Mouse (Mus musculus): Measurements from ENCODE around the gene Zfp825. TPM values are rescaled to one million over a fixed set of nuclear protein-coding genes. Genes with fewer than 3 reads are reported as not detected.
A peak's percentile ranks its signal among the peaks of the same experiment; 100 is the strongest.
"Not testable (repeated sequence)": the region's sequence is repeated elsewhere in the genome, so short reads cannot be mapped to it uniquely, and the experiment has no call there.

The Zfp825 gene
- polyA plus RNA-seq, 2 experiments = 3.5 to 8.0 TPM

DNA sequence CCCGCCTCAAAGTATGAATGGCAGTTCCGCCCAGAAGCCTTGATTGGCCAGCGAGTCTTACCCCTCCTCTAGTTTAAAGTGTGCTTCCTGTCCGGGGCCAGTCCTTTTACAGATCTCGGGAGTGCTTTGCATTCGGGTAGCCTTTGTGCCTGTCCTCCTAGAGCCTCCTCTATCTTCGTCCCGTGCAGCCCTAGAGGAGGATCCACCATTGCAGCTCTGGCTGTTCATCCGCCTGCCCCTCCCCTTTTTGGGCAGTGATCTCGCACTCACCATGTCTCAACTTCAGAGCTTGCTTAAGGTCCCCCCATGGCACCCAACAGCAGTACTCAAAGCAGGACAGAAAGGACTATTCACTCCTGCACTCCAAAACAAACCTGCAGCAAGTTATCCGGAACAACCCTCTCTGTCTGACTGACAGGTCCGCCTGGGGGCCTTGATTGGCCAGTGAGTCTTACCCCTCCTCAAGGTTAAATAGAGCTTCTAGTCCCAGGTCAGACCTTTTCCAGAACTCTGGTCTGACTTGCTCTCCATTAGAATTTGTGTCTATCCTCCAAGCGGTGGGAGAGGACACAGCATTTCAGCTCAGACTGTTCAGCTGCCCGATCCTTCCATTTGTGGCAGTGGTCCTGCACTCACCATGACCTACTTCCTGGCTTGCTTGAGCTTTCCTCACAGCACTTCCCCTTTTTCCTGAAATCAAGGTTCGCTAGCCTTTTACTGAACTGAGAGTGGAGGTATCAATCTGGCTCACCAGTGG, 28.9 kb upstream of the Zfp825 start:
- H3K4me1 ChIP-seq (replicated peaks; ENCODE audit: control insufficient read depth in 2 of 2, insufficient read depth in 2 of 2, low read length in 1 of 2) = peaks cover 0 to 5% of the 10 kb centered on the region in 2 experiments; a peak in 2 of 4 replicates
- H3K27me3 ChIP-seq (ENCODE audit: control insufficient read depth, insufficient read depth, low read length) = no peaks in the 10 kb centered on the region
- DNase-seq (ENCODE audit: low read depth in 3 of 3, low spot score in 3 of 3) (peak; percentile 37 to 43 (median 41)), ATAC-seq (ENCODE audit: insufficient read depth) (peak; percentile 89)
- under 1% methylated on average over 15 of the region's 15 CpGs for WGBS (ENCODE audit: insufficient replicate concordance)
- peak overlapping the region; percentile 56 for H3K9ac ChIP-seq (replicated peaks)
- H3K27ac ChIP-seq = no peak overlapping the region; the same call in none of the 2 replicates
- no peak for TF ChIP-seq CTCF (IDR thresholded peaks at IDR 0.05; ENCODE audit: low read depth)
- TF ChIP-seq EP300 (IDR thresholded peaks at IDR 0.05; ENCODE audit: low read depth) = no peak
- H3K9me3 ChIP-seq (ENCODE audit: control insufficient read depth, low read length) = no peaks in the 10 kb centered on the region
- H3K4me2 ChIP-seq (ENCODE audit: low read depth) = peak overlapping the region; percentile 61
- H3K36me3 ChIP-seq (replicated peaks; ENCODE audit: control insufficient read depth, insufficient read depth, low read depth) = no peaks in the 10 kb centered on the region
- H3K4me3 ChIP-seq (ENCODE audit: insufficient read depth in 1 of 2, low read depth in 2 of 2, low read length in 2 of 2) = peak overlapping the region; percentile 52 to 72

- not testable (repeated sequence) for DNase-seq (ENCODE audit: low read depth in 3 of 3, low spot score in 3 of 3); H3K27me3 ChIP-seq (ENCODE audit: control insufficient read depth, insufficient read depth, low read length); H3K4me1 ChIP-seq (replicated peaks; ENCODE audit: control insufficient read depth in 2 of 2, insufficient read depth in 2 of 2, low read length in 1 of 2); H3K36me3 ChIP-seq (replicated peaks; ENCODE audit: control insufficient read depth, insufficient read depth, low read depth); H3K9me3 ChIP-seq (ENCODE audit: control insufficient read depth, low read length); H3K27ac ChIP-seq; ATAC-seq (ENCODE audit: insufficient read depth)
- peak overlapping the region; percentile 52 to 72 for H3K4me3 ChIP-seq (ENCODE audit: insufficient read depth in 1 of 2, low read depth in 2 of 2, low read length in 2 of 2)
- peak overlapping the region; percentile 48; the same call in 1 of the 2 replicates for H3K9ac ChIP-seq (replicated peaks)
- WGBS (ENCODE audit: insufficient replicate concordance) = 2% methylated on average over 3 of the region's 3 CpGs
- peak overlapping the region; percentile 61 for H3K4me2 ChIP-seq (ENCODE audit: low read depth)
These were observed 28.3 kb upstream of the Zfp825 start for GRCm38 (mm10) chr13:74522141-74522480.

GRCm38 (mm10) chr13:74507981-74508380, 14.2 kb upstream of the Zfp825 start:
- not testable (repeated sequence) for H3K4me3 ChIP-seq (ENCODE audit: insufficient read depth in 1 of 2, low read depth in 2 of 2, low read length in 2 of 2); H3K27me3 ChIP-seq (ENCODE audit: control insufficient read depth, insufficient read depth, low read length); H3K27ac ChIP-seq; H3K9ac ChIP-seq (replicated peaks); H3K4me2 ChIP-seq (ENCODE audit: low read depth); H3K36me3 ChIP-seq (replicated peaks; ENCODE audit: control insufficient read depth, insufficient read depth, low read depth); ATAC-seq (ENCODE audit: insufficient read depth); DNase-seq (ENCODE audit: low read depth in 3 of 3, low spot score in 3 of 3); H3K4me1 ChIP-seq (replicated peaks; ENCODE audit: control insufficient read depth in 2 of 2, insufficient read depth in 2 of 2, low read length in 1 of 2); H3K9me3 ChIP-seq (ENCODE audit: control insufficient read depth, low read length)
- 60% methylated on average over 6 of the region's 6 CpGs for WGBS (ENCODE audit: insufficient replicate concordance)

DNA sequence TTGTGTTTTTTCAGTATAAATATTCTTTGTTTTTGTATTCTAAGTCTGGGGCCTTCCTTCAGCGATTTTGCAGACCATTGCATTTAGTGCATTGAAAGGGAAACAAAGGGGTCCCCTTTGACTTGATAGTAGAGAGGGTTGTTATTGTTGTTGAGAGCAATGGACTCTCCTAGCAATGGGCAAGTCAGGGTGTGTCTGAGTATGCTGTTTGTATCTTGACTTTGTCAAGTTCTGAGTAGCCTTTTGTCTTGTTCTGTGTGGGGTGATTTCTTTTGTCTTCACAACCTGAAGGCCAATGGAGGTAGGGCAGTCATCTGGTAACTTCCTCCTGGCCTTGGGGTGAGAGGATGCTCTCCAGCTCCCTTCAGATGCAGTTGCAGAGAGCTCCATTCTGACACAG, 9.1 kb upstream of the Zfp825 start:
- not testable (repeated sequence) for DNase-seq (ENCODE audit: low read depth in 3 of 3, low spot score in 3 of 3); H3K9ac ChIP-seq (replicated peaks); H3K27me3 ChIP-seq (ENCODE audit: control insufficient read depth, insufficient read depth, low read length); H3K4me3 ChIP-seq (ENCODE audit: insufficient read depth in 1 of 2, low read depth in 2 of 2, low read length in 2 of 2); H3K4me1 ChIP-seq (replicated peaks; ENCODE audit: control insufficient read depth in 2 of 2, insufficient read depth in 2 of 2, low read length in 1 of 2); H3K36me3 ChIP-seq (replicated peaks; ENCODE audit: control insufficient read depth, insufficient read depth, low read depth); H3K4me2 ChIP-seq (ENCODE audit: low read depth); H3K9me3 ChIP-seq (ENCODE audit: control insufficient read depth, low read length); ATAC-seq (ENCODE audit: insufficient read depth); H3K27ac ChIP-seq
- 68% methylated on average over 1 of the region's 1 CpGs for WGBS (ENCODE audit: insufficient replicate concordance)

GRCm38 (mm10) chr13:74499696-74500095, 5.9 kb upstream of the Zfp825 start:
- H3K4me3 ChIP-seq (ENCODE audit: insufficient read depth in 1 of 2, low read depth in 2 of 2, low read length in 2 of 2); H3K27ac ChIP-seq; H3K4me1 ChIP-seq (replicated peaks; ENCODE audit: control insufficient read depth in 2 of 2, insufficient read depth in 2 of 2, low read length in 1 of 2); H3K9ac ChIP-seq (replicated peaks); H3K27me3 ChIP-seq (ENCODE audit: control insufficient read depth, insufficient read depth, low read length); H3K4me2 ChIP-seq (ENCODE audit: low read depth); H3K36me3 ChIP-seq (replicated peaks; ENCODE audit: control insufficient read depth, insufficient read depth, low read depth); ATAC-seq (ENCODE audit: insufficient read depth); DNase-seq (ENCODE audit: low read depth in 3 of 3, low spot score in 3 of 3); H3K9me3 ChIP-seq (ENCODE audit: control insufficient read depth, low read length): not testable (repeated sequence)
- WGBS (ENCODE audit: insufficient replicate concordance) = 55% methylated on average over 1 of the region's 1 CpGs

- H3K4me1 ChIP-seq (replicated peaks; ENCODE audit: control insufficient read depth in 2 of 2, insufficient read depth in 2 of 2, low read length in 1 of 2); H3K9ac ChIP-seq (replicated peaks); H3K27me3 ChIP-seq (ENCODE audit: control insufficient read depth, insufficient read depth, low read length); H3K4me3 ChIP-seq (ENCODE audit: insufficient read depth in 1 of 2, low read depth in 2 of 2, low read length in 2 of 2); H3K27ac ChIP-seq; ATAC-seq (ENCODE audit: insufficient read depth); H3K4me2 ChIP-seq (ENCODE audit: low read depth); H3K9me3 ChIP-seq (ENCODE audit: control insufficient read depth, low read length); DNase-seq (ENCODE audit: low read depth in 3 of 3, low spot score in 3 of 3); H3K36me3 ChIP-seq (replicated peaks; ENCODE audit: control insufficient read depth, insufficient read depth, low read depth): not testable (repeated sequence)
- 48% methylated on average over 3 of the region's 3 CpGs for WGBS (ENCODE audit: insufficient replicate concordance)
These were observed 9.5 kb downstream of the Zfp825 start for GRCm38 (mm10) chr13:74484326-74484725.

- H3K27me3 ChIP-seq (ENCODE audit: control insufficient read depth, insufficient read depth, low read length); DNase-seq (ENCODE audit: low read depth in 3 of 3, low spot score in 3 of 3); H3K4me3 ChIP-seq (ENCODE audit: insufficient read depth in 1 of 2, low read depth in 2 of 2, low read length in 2 of 2); H3K36me3 ChIP-seq (replicated peaks; ENCODE audit: control insufficient read depth, insufficient read depth, low read depth); H3K4me2 ChIP-seq (ENCODE audit: low read depth); H3K27ac ChIP-seq; H3K9ac ChIP-seq (replicated peaks); H3K4me1 ChIP-seq (replicated peaks; ENCODE audit: control insufficient read depth in 2 of 2, insufficient read depth in 2 of 2, low read length in 1 of 2); H3K9me3 ChIP-seq (ENCODE audit: control insufficient read depth, low read length); ATAC-seq (ENCODE audit: insufficient read depth): not testable (repeated sequence)
- 53% methylated on average over 2 of the region's 2 CpGs for WGBS (ENCODE audit: insufficient replicate concordance)
These were observed 22.3 kb downstream of the Zfp825 start for GRCm38 (mm10) chr13:74471468-74471867.

Measured in liver, embryonic 14.5 days (tissue).